Mouse (Mus musculus) bone marrow macrophage, adult 2 months (primary cell): ENCODE data around the gene Kcnj9.

Experiments used
- CTCF ChIP-seq: IDR thresholded peaks from 2 replicates; pipeline ENCODE4 v1.5.1; 2012; ENCODE audit warnings: low read depth, mild to moderate bottlenecking, low read length, moderate library complexity
- POLR2A ChIP-seq: IDR thresholded peaks from 2 replicates; pipeline ENCODE4 v1.6.1; 2012; ENCODE audit warnings: mild to moderate bottlenecking, low read depth, low read length, borderline replicate concordance

DNA sequence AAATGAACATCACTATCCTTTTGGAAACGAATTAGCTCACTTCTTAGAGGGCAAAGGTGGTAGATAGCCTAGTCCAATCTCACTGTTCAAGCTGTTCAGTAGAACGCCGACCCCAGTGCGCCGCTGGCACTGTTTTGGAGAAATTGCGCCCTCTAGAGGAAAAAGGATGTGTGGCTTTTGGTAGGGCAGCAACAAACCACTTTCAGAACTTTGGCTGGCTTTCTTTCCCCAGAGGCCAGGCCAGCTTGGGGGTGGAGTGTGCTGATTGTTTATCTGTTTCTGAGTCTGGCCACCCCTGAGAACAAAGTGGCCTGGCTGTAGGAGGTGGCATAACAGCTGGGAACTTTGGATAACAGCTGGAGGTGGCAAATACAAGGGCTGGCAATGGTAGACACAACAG is 35.6 kb upstream of the Kcnj9 start:
- peak; percentile 96 for TF ChIP-seq CTCF
- no peak for TF ChIP-seq POLR2A
